Mouse (Mus musculus): ENCODE data around the gene Elf1. TPM values are rescaled to one million over a fixed set of nuclear protein-coding genes. Genes with fewer than 3 reads are reported as not detected.

Elf1 gene
- polyA plus RNA-seq, 1 experiment: 3.9 TPM

GRCm38 (mm10) chr14:79541606-79542005, 60.6 kb downstream of the Elf1 start:
- TF ChIP-seq FLI1 (IDR thresholded peaks at IDR 0.05; ENCODE audit: low read length) (no peak), GATA1 (IDR thresholded peaks at IDR 0.05; ENCODE audit: borderline replicate concordance, low read length) (no peak)
- Histone ChIP-seq H3K4me1 (peaks cover 53% of the 10 kb centered on the region), H3K27me3 (replicated peaks) (no peaks in the 10 kb centered on the region), H3K4me3 (replicated peaks) (peak overlapping the region; percentile 73), H3K9me3 (no peaks in the 10 kb centered on the region), H3K36me3 (replicated peaks; ENCODE audit: low read length) (peaks cover 80% of the 10 kb centered on the region)

- no peaks in the 10 kb centered on the region for H3K9me3 ChIP-seq
- H3K4me3 ChIP-seq (replicated peaks): peak overlapping the region; percentile 70
- H3K27me3 ChIP-seq (replicated peaks): no peaks in the 10 kb centered on the region
- H3K4me1 ChIP-seq: peaks cover 89% of the 10 kb centered on the region
- no peak for TF ChIP-seq FLI1 (IDR thresholded peaks at IDR 0.05; ENCODE audit: low read length)
- no peak for TF ChIP-seq GATA1 (IDR thresholded peaks at IDR 0.05; ENCODE audit: borderline replicate concordance, low read length)
- H3K36me3 ChIP-seq (replicated peaks; ENCODE audit: low read length): peaks cover 82% of the 10 kb centered on the region
These were observed 68.3 kb downstream of the Elf1 start for GRCm38 (mm10) chr14:79549343-79549742.

GRCm38 (mm10) chr14:79551929-79552328, 70.9 kb downstream of the Elf1 start:
- H3K27me3 ChIP-seq (replicated peaks): no peaks in the 10 kb centered on the region
- H3K4me3 ChIP-seq (replicated peaks): no peak overlapping the region
- H3K9me3 ChIP-seq: no peaks in the 10 kb centered on the region
- H3K4me1 ChIP-seq: peaks cover 91% of the 10 kb centered on the region
- peaks cover 87% of the 10 kb centered on the region for H3K36me3 ChIP-seq (replicated peaks; ENCODE audit: low read length)
- TF ChIP-seq GATA1 (IDR thresholded peaks at IDR 0.05; ENCODE audit: borderline replicate concordance, low read length) (no peak), FLI1 (IDR thresholded peaks at IDR 0.05; ENCODE audit: low read length) (no peak)

GRCm38 (mm10) chr14:79552854-79553253, 71.9 kb downstream of the Elf1 start:
- TF ChIP-seq GATA1 (IDR thresholded peaks at IDR 0.05; ENCODE audit: borderline replicate concordance, low read length) (no peak), FLI1 (IDR thresholded peaks at IDR 0.05; ENCODE audit: low read length) (no peak)
- Histone ChIP-seq H3K4me3 (replicated peaks) (peak overlapping the region; percentile 73), H3K27me3 (replicated peaks) (no peaks in the 10 kb centered on the region), H3K9me3 (no peaks in the 10 kb centered on the region), H3K4me1 (peaks cover 91% of the 10 kb centered on the region), H3K36me3 (replicated peaks; ENCODE audit: low read length) (peaks cover 87% of the 10 kb centered on the region)

- Histone ChIP-seq H3K4me1 (peaks cover 87% of the 10 kb centered on the region), H3K4me3 (replicated peaks) (no peak overlapping the region), H3K27me3 (replicated peaks) (no peaks in the 10 kb centered on the region), H3K36me3 (replicated peaks; ENCODE audit: low read length) (peaks cover 95% of the 10 kb centered on the region), H3K9me3 (no peaks in the 10 kb centered on the region)
- TF ChIP-seq FLI1 (IDR thresholded peaks at IDR 0.05; ENCODE audit: low read length): no peak
- TF ChIP-seq GATA1 (IDR thresholded peaks at IDR 0.05; ENCODE audit: borderline replicate concordance, low read length): no peak
These were observed 76.8 kb downstream of the Elf1 start for GRCm38 (mm10) chr14:79557796-79558195.

GRCm38 (mm10) chr14:79562745-79563144, 81.8 kb downstream of the Elf1 start:
- TF ChIP-seq FLI1 (IDR thresholded peaks at IDR 0.05; ENCODE audit: low read length): no peak
- TF ChIP-seq GATA1 (IDR thresholded peaks at IDR 0.05; ENCODE audit: borderline replicate concordance, low read length): no peak
- Histone ChIP-seq H3K27me3 (replicated peaks) (no peaks in the 10 kb centered on the region), H3K36me3 (replicated peaks; ENCODE audit: low read length) (peaks cover 97% of the 10 kb centered on the region)

GRCm38 (mm10) chr14:79564784-79565183, 83.8 kb downstream of the Elf1 start:
- peaks cover 52% of the 10 kb centered on the region for H3K4me1 ChIP-seq
- TF ChIP-seq GATA1 (IDR thresholded peaks at IDR 0.05; ENCODE audit: borderline replicate concordance, low read length) (no peak), FLI1 (IDR thresholded peaks at IDR 0.05; ENCODE audit: low read length) (no peak)
- H3K9me3 ChIP-seq: no peaks in the 10 kb centered on the region
- no peaks in the 10 kb centered on the region for H3K27me3 ChIP-seq (replicated peaks)
- H3K36me3 ChIP-seq (replicated peaks; ENCODE audit: low read length): peaks cover 97% of the 10 kb centered on the region
- no peak overlapping the region for H3K4me3 ChIP-seq (replicated peaks)

More at GRCm38 (mm10) chr14:79562745-79563144, 81.8 kb downstream of the Elf1 start:
- Histone ChIP-seq H3K4me3 (replicated peaks) (no peak overlapping the region), H3K4me1 (peaks cover 65% of the 10 kb centered on the region), H3K9me3 (no peaks in the 10 kb centered on the region)

GRCm38 (mm10) chr14:79573482-79574191, 92.6 kb downstream of the Elf1 start:
- TF ChIP-seq FLI1 (IDR thresholded peaks at IDR 0.05; ENCODE audit: low read length) (no peak), GATA1 (IDR thresholded peaks at IDR 0.05; ENCODE audit: borderline replicate concordance, low read length) (no peak)
- peaks cover 90% of the 10 kb centered on the region for H3K36me3 ChIP-seq (replicated peaks; ENCODE audit: low read length)
- peaks cover 52% of the 10 kb centered on the region for H3K4me1 ChIP-seq
- H3K4me3 ChIP-seq (replicated peaks): no peak overlapping the region
- no peaks in the 10 kb centered on the region for H3K27me3 ChIP-seq (replicated peaks)
- no peaks in the 10 kb centered on the region for H3K9me3 ChIP-seq

- H3K9me3 ChIP-seq: no peaks in the 10 kb centered on the region
- TF ChIP-seq GATA1 (IDR thresholded peaks at IDR 0.05; ENCODE audit: borderline replicate concordance, low read length) (no peak; the same call in 2 of the 3 replicates), FLI1 (IDR thresholded peaks at IDR 0.05; ENCODE audit: low read length) (no peak)
- peaks cover 50% of the 10 kb centered on the region for H3K4me1 ChIP-seq
- peak overlapping the region; percentile 65 for H3K4me3 ChIP-seq (replicated peaks)
- H3K27me3 ChIP-seq (replicated peaks): no peaks in the 10 kb centered on the region
- H3K36me3 ChIP-seq (replicated peaks; ENCODE audit: low read length): peaks cover 89% of the 10 kb centered on the region
These were observed 93.4 kb downstream of the Elf1 start for GRCm38 (mm10) chr14:79574361-79574760.

GRCm38 (mm10) chr14:79583526-79584245, 102.7 kb downstream of the Elf1 start:
- H3K9me3 ChIP-seq: no peaks in the 10 kb centered on the region
- H3K36me3 ChIP-seq (replicated peaks; ENCODE audit: low read length): peaks cover 55% of the 10 kb centered on the region
- TF ChIP-seq FLI1 (IDR thresholded peaks at IDR 0.05; ENCODE audit: low read length) (no peak), GATA1 (IDR thresholded peaks at IDR 0.05; ENCODE audit: borderline replicate concordance, low read length) (no peak)
- H3K4me3 ChIP-seq (replicated peaks): no peak overlapping the region
- H3K27me3 ChIP-seq (replicated peaks): no peaks in the 10 kb centered on the region
- peaks cover 23% of the 10 kb centered on the region for H3K4me1 ChIP-seq

All from megakaryocyte, embryonic 14.5 days (primary cell).